Mouse (Mus musculus): ENCODE data around the gene Ubap2l. TPM values are rescaled to one million over a fixed set of nuclear protein-coding genes. Genes with fewer than 3 reads are reported as not detected.

Gene Ubap2l
- polyA plus RNA-seq, 1 experiment from 2014 or later, result 105 TPM

DNA sequence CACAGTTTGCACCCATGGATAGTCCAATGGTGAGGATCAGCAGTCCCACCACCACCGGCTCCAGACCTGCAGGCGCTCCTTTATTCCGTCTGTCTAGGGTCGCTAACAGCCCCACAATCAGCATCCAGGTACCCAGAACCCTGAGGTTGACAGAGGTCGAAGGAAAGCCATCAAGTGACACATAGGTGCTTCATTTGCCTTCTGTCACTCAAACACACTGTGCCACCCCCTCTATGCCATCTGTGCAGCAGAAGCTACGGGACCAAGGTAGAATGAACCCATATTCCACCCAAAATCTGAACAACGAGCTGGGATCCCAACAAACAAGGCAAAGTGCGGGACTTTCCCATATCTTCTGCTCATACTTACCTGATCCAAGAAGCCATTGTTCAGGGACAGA is 86.9 kb downstream of the Ubap2l start:
- H3K4me3 ChIP-seq (ENCODE audit: low read length), result no peak overlapping the region
- peaks cover 28% of the 10 kb centered on the region for H3K4me1 ChIP-seq (ENCODE audit: control insufficient read depth, insufficient read depth, low read depth, low read length)
- no peaks in the 10 kb centered on the region for H3K27me3 ChIP-seq (replicated peaks; ENCODE audit: control insufficient read depth, insufficient read depth, low read length)
- H3K9me3 ChIP-seq (ENCODE audit: control insufficient read depth, low read length), result no peaks in the 10 kb centered on the region
- H3K9ac ChIP-seq (ENCODE audit: low read depth, low read length), result no peak overlapping the region
- H3K36me3 ChIP-seq (ENCODE audit: control insufficient read depth, insufficient read depth, low read length), result no peaks in the 10 kb centered on the region
- no peak for ATAC-seq
- H3K27ac ChIP-seq (ENCODE audit: low read depth, low read length), result no peak overlapping the region
- WGBS, result 92% methylated on average over 8 of the region's 8 CpGs
- no peak overlapping the region for H3K4me2 ChIP-seq (ENCODE audit: low read length)

DNA sequence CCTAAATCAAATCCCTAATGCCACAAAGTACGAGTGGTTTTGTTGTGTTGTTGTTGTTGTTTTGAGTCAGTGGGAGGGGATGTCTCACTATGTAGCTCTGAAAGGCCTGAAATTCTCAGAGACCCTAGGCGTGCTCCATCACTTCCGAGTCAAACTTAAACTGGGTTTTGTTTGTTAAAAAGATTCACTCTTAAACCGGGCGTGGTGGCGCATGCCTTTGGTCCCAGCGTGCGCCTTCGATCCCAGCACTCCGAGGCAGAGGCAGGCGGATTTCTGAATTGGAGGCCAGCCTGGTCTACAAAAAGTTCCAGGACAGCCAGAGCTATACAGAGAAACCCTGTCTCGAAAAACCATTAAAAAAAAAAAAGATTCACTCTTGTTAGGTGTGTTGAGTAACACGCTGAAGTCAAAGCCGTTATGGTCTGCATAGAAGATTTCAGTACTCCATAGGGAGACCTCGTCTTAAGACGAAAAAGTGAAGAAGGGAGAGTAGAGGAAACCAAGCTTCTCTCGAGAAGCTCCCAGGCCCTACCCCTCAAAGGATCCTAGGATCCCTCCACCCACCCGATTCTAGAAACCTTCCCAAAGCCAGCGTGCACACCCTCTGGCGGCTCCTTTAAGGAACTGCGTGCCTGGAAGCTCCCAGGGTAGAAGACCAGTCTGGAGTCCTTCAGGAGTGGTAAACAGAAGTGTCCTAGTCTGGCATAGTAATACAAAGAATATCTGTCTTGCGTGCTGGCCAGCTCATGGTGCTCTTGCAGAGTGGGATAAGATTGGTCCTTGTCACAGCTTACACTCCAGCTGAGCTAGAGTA is 88.3 kb downstream of the Ubap2l start:
- Histone ChIP-seq H3K9me3 (ENCODE audit: control insufficient read depth, low read length) (no peaks in the 10 kb centered on the region), H3K27ac (ENCODE audit: low read depth, low read length) (peak overlapping the region; percentile 92)
- 26% methylated on average over 22 of the region's 22 CpGs for WGBS

DNA sequence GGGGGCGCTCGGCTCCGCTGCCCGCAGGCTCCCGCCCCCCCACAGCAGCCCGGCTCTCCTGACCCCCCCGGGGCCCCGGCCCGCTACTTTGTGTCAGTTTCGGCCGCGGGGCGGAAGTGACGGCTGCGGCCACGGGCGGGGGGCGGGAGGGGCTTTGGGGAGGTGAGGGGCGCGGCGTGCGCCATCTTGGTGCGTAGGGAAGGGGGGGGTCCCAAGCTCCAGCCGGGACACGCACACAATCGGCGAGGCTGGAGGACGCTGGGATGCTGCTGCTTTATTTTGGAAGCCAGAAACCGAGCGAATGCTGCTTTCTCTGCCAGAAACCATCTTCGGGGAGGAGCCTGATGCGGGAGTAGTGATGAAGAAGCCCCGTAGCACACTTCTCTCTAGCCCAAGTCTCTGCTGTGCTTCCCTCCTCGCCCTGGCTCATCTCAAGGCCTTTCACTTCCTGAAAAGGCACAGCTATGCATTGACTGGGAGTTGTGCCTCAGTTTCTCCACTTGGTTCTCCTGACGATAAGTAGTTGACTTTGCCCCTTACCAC is 89.1 kb downstream of the Ubap2l start, which contains the start of gene Atp8b2:
TSS of gene Atp8b2 (minus strand) at position 288 of the 543 bp plus-strand sequence.
- no peaks in the 10 kb centered on the region; the same call in 1 of the 2 replicates for H3K36me3 ChIP-seq (ENCODE audit: control insufficient read depth, insufficient read depth, low read length)
- WGBS, result 2% methylated on average over 23 of the region's 35 CpGs
- peak within 1 kb of the TSS; percentile 87 for H3K4me3 ChIP-seq (ENCODE audit: low read length)
- H3K9me3 ChIP-seq (ENCODE audit: control insufficient read depth, low read length), result no peaks in the 10 kb centered on the region
- H3K27me3 ChIP-seq (replicated peaks; ENCODE audit: control insufficient read depth, insufficient read depth, low read length), result no peaks in the 10 kb centered on the region
- peak within 1 kb of the TSS; percentile 92 for H3K27ac ChIP-seq (ENCODE audit: low read depth, low read length)
- peak within 1 kb of the TSS; percentile 96 for H3K4me2 ChIP-seq (ENCODE audit: low read length)
- H3K4me1 ChIP-seq (ENCODE audit: control insufficient read depth, insufficient read depth, low read depth, low read length), result peaks cover 47% of the 10 kb centered on the region
- ATAC-seq, result peak; percentile 59
- H3K9ac ChIP-seq (ENCODE audit: low read depth, low read length), result peak within 1 kb of the TSS; percentile 94

More for the DNA sequence above, 88.3 kb downstream of the Ubap2l start:
- no peak for ATAC-seq
- Histone ChIP-seq H3K36me3 (ENCODE audit: control insufficient read depth, insufficient read depth, low read length) (no peaks in the 10 kb centered on the region), H3K9ac (ENCODE audit: low read depth, low read length) (peak overlapping the region; percentile 94), H3K4me1 (ENCODE audit: control insufficient read depth, insufficient read depth, low read depth, low read length) (peaks cover 39% of the 10 kb centered on the region), H3K27me3 (replicated peaks; ENCODE audit: control insufficient read depth, insufficient read depth, low read length) (no peaks in the 10 kb centered on the region), H3K4me3 (ENCODE audit: low read length) (peak overlapping the region; percentile 87), H3K4me2 (ENCODE audit: low read length) (peak overlapping the region; percentile 96)

DNA sequence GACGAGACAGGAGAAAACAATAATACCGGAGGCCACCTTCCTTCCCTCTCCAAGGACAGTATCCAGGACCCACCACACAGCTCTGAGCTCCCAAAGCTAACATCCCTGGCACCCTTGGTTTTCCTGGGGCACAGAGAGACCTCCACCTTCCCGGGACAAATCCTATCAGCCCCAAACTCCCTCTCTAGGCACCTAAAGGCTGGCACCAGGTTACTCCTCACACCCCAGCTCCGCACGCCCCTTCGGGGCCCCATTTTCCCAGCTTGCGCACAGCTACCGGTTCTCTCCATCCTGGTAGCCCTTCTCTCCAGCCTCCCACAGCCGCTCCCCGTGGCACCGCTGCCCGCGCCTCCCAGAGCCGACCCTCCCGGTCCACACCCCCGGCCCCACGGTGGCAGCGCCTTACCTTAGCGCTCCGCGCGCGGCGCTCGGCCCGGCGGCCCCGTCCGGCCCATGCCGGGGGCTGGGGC is 89.6 kb downstream of the Ubap2l start:
- under 1% methylated on average over 30 of the region's 30 CpGs for WGBS
- Histone ChIP-seq H3K4me3 (ENCODE audit: low read length) (peak overlapping the region; percentile 87), H3K4me1 (ENCODE audit: control insufficient read depth, insufficient read depth, low read depth, low read length) (peaks cover 47% of the 10 kb centered on the region), H3K4me2 (ENCODE audit: low read length) (peak overlapping the region; percentile 96), H3K36me3 (ENCODE audit: control insufficient read depth, insufficient read depth, low read length) (peaks cover 5% of the 10 kb centered on the region), H3K9ac (ENCODE audit: low read depth, low read length) (peak overlapping the region; percentile 94), H3K27ac (ENCODE audit: low read depth, low read length) (peak overlapping the region; percentile 92), H3K27me3 (replicated peaks; ENCODE audit: control insufficient read depth, insufficient read depth, low read length) (no peaks in the 10 kb centered on the region), H3K9me3 (ENCODE audit: control insufficient read depth, low read length) (no peaks in the 10 kb centered on the region)
- peak; percentile 14 for ATAC-seq

DNA sequence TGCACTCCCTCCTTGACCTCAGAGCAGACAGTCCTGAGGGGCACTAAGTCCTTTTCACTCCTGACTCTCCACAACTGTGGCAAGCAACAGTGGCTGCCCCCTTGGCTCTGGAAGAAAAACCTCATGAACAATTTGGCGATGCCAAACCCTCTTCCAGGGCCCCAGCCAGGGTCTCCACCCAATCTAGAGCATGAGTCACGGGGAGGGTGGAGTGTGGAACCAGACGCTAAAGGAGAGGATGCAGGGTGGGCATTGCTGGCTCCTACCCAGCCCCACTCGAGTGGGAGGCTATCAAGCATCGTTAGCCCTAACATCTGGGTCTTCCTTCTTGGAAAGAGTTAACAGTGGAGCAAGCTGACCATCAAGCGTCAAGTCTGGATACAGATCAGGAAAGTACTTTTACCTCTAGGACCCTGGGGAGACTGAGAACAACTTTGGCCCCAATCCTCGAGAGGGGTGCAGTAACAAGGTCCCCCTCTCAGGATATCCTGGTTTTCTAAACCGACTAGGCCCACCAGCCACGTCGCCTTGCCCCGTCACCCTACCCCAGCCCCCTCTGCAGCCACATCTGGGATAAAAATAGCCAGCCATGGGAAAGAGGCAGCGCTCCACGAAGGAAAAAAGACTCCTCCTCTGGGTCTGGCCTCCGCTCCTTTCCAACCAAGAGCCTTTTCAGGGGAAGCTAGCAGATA is 90.2 kb downstream of the Ubap2l start:
- Histone ChIP-seq H3K36me3 (ENCODE audit: control insufficient read depth, insufficient read depth, low read length) (peaks cover 10% of the 10 kb centered on the region), H3K9me3 (ENCODE audit: control insufficient read depth, low read length) (no peaks in the 10 kb centered on the region), H3K4me1 (ENCODE audit: control insufficient read depth, insufficient read depth, low read depth, low read length) (peaks cover 47% of the 10 kb centered on the region), H3K4me3 (ENCODE audit: low read length) (peak overlapping the region; percentile 87), H3K27ac (ENCODE audit: low read depth, low read length) (peak overlapping the region; percentile 92), H3K9ac (ENCODE audit: low read depth, low read length) (peak overlapping the region; percentile 94), H3K27me3 (replicated peaks; ENCODE audit: control insufficient read depth, insufficient read depth, low read length) (no peaks in the 10 kb centered on the region), H3K4me2 (ENCODE audit: low read length) (peak overlapping the region; percentile 96)
- ATAC-seq, result no peak
- 5% methylated on average over 14 of the region's 14 CpGs for WGBS

DNA sequence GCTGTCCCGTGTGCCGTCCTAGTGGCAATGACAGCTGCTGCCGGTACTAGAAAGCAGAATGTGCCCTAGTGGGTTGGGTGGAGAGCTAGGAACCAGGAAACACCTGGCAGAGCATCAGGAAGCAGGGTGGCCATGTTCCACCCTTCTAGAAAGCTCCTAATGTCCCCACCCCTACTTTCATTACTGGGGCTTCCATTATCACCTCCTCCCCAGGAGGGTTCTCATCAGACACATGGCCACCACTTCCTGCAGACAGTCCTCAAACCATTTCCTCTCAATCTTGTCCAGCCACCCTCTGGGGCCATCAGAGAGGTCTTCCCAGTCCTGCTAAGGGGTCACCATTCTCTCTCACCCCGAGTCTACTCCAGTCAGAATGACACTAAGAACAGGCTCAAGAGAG is 91.0 kb downstream of the Ubap2l start:
- H3K4me1 ChIP-seq (ENCODE audit: control insufficient read depth, insufficient read depth, low read depth, low read length), result peaks cover 47% of the 10 kb centered on the region
- no peaks in the 10 kb centered on the region for H3K9me3 ChIP-seq (ENCODE audit: control insufficient read depth, low read length)
- H3K9ac ChIP-seq (ENCODE audit: low read depth, low read length), result peak overlapping the region; percentile 94
- H3K27ac ChIP-seq (ENCODE audit: low read depth, low read length), result no peak overlapping the region
- ATAC-seq, result no peak
- peaks cover 15% of the 10 kb centered on the region for H3K36me3 ChIP-seq (ENCODE audit: control insufficient read depth, insufficient read depth, low read length)
- H3K27me3 ChIP-seq (replicated peaks; ENCODE audit: control insufficient read depth, insufficient read depth, low read length), result no peaks in the 10 kb centered on the region
- peak overlapping the region; percentile 87 for H3K4me3 ChIP-seq (ENCODE audit: low read length)
- peak overlapping the region; percentile 96 for H3K4me2 ChIP-seq (ENCODE audit: low read length)
- 53% methylated on average over 4 of the region's 4 CpGs for WGBS

DNA sequence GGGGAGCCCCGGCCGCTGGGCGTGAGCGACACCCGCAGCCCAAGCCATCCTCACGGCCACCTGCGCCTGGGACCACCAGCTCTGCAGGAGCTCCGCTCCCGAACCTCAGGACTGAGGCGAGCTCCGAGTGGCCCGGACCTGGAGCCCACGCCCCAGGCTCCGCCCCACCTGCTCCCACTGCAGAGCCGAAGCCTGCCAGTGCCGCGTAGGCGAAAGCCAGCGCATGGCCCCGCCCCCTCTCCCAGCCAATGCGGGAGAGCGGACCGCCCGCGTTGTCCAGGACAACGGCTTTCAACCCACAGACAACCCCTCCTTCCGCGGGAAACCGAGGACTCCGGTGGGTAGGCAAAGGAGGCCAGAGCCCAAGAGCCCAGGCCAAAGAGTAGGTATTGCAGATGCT is 92.0 kb downstream of the Ubap2l start:
- H3K4me1 ChIP-seq (ENCODE audit: control insufficient read depth, insufficient read depth, low read depth, low read length), result peaks cover 47% of the 10 kb centered on the region
- WGBS, result under 1% methylated on average over 30 of the region's 30 CpGs

DNA sequence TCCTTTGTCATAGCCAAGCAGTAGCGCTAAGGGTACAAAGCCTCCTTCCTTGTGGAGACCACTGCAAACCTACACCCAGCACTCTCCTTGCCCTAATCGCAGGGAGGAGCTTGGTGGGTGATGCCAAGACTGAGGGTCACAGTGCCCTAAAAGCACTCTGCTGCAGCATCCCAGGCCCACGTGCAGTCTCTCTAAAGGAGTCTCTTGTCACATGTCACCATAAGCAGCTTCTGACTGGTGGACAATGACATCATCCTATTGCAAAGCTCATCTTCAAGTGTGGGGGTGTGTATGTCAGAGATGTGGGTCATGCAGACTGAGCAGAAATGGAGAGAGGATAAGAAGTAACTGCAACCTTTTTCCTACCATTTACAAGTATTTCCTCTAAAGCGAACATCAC is 93.0 kb downstream of the Ubap2l start:
- ATAC-seq, result peak; percentile 60
- H3K27ac ChIP-seq (ENCODE audit: low read depth, low read length), result 0 out of 2 replicates have a peak overlapping the region, but pooled peaks have one; percentile 25
- H3K4me3 ChIP-seq (ENCODE audit: low read length), result peak overlapping the region; percentile 69
- peaks cover 41% of the 10 kb centered on the region for H3K4me1 ChIP-seq (ENCODE audit: control insufficient read depth, insufficient read depth, low read depth, low read length)
- H3K27me3 ChIP-seq (replicated peaks; ENCODE audit: control insufficient read depth, insufficient read depth, low read length), result no peaks in the 10 kb centered on the region
- no peaks in the 10 kb centered on the region for H3K9me3 ChIP-seq (ENCODE audit: control insufficient read depth, low read length)
- WGBS, result 60% methylated on average over 4 of the region's 4 CpGs
- peak overlapping the region; percentile 96 for H3K4me2 ChIP-seq (ENCODE audit: low read length)
- peak overlapping the region; percentile 86 for H3K9ac ChIP-seq (ENCODE audit: low read depth, low read length)
- H3K36me3 ChIP-seq (ENCODE audit: control insufficient read depth, insufficient read depth, low read length), result peaks cover 21% of the 10 kb centered on the region

More for the DNA sequence above, 92.0 kb downstream of the Ubap2l start:
- Histone ChIP-seq H3K9me3 (ENCODE audit: control insufficient read depth, low read length) (no peaks in the 10 kb centered on the region), H3K4me3 (ENCODE audit: low read length) (peak overlapping the region; percentile 69), H3K27me3 (replicated peaks; ENCODE audit: control insufficient read depth, insufficient read depth, low read length) (no peaks in the 10 kb centered on the region), H3K4me2 (ENCODE audit: low read length) (peak overlapping the region; percentile 96), H3K27ac (ENCODE audit: low read depth, low read length) (peak overlapping the region; percentile 74), H3K36me3 (ENCODE audit: control insufficient read depth, insufficient read depth, low read length) (peaks cover 21% of the 10 kb centered on the region), H3K9ac (ENCODE audit: low read depth, low read length) (peak overlapping the region; percentile 86)
- ATAC-seq, result peak; percentile 89

DNA sequence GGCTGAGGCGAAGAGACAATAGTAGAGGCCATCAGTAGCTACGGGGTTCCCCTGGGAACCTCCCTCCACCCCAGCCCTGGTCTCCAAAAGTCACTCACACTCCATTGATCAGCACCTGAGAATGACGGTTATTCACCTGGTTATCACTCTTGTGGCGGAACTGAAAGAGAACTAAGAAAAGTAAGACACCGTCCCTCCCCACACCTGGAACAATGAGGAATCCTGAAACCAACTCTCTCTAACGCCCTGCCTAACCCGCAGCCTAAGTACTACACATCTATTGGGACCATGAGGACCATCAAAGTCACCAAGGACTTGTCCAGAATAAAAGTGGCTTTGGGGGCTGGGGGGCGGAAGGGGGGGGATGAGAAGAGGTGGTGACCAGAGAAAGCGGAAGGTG is 94.5 kb downstream of the Ubap2l start:
- Histone ChIP-seq H3K9me3 (ENCODE audit: control insufficient read depth, low read length) (no peaks in the 10 kb centered on the region), H3K36me3 (ENCODE audit: control insufficient read depth, insufficient read depth, low read length) (peaks cover 34% of the 10 kb centered on the region), H3K9ac (ENCODE audit: low read depth, low read length) (no peak overlapping the region; the same call in 1 of the 2 replicates), H3K4me1 (ENCODE audit: control insufficient read depth, insufficient read depth, low read depth, low read length) (peaks cover 38% of the 10 kb centered on the region), H3K27ac (ENCODE audit: low read depth, low read length) (no peak overlapping the region), H3K27me3 (replicated peaks; ENCODE audit: control insufficient read depth, insufficient read depth, low read length) (no peaks in the 10 kb centered on the region), H3K4me3 (ENCODE audit: low read length) (no peak overlapping the region), H3K4me2 (ENCODE audit: low read length) (no peak overlapping the region)
- WGBS, result 91% methylated on average over 9 of the region's 9 CpGs
- no peak for ATAC-seq

All from hindbrain, embryonic 16.5 days (tissue).